Mouse (Mus musculus): ENCODE data around the gene Mllt3. TPM values are rescaled to one million over a fixed set of nuclear protein-coding genes. Genes with fewer than 3 reads are reported as not detected.

Mllt3 gene
- polyA plus RNA-seq, 1 experiment from 2014 or later, result 72.4 TPM

GRCm38 (mm10) chr4:87893012-87893411, 140.2 kb downstream of the Mllt3 start:
- Histone ChIP-seq H3K4me1 (ENCODE audit: control insufficient read depth, insufficient read depth, low read length) (peaks cover 5% of the 10 kb centered on the region; the same call in 1 of the 2 replicates), H3K4me2 (ENCODE audit: low read depth) (no peak overlapping the region), H3K4me3 (ENCODE audit: low read depth, low read length) (no peak overlapping the region), H3K9me3 (ENCODE audit: control insufficient read depth, low read length) (no peaks in the 10 kb centered on the region), H3K27me3 (ENCODE audit: control insufficient read depth, insufficient read depth, low read length) (no peaks in the 10 kb centered on the region), H3K36me3 (ENCODE audit: control insufficient read depth, insufficient read depth, low read length) (no peaks in the 10 kb centered on the region), H3K27ac (ENCODE audit: low read depth, low read length) (no peak overlapping the region), H3K9ac (ENCODE audit: low read length) (no peak overlapping the region)
- no peak for ATAC-seq (ENCODE audit: insufficient read depth, low FRiP score, low TSS enrichment)
- no peak for DNase-seq (ENCODE audit: low spot score)
- 85% methylated on average over 4 of the region's 4 CpGs for WGBS

- Histone ChIP-seq H3K4me3 (ENCODE audit: low read depth, low read length) (no peak overlapping the region), H3K9ac (ENCODE audit: low read length) (no peak overlapping the region), H3K4me1 (ENCODE audit: control insufficient read depth, insufficient read depth, low read length) (no peaks in the 10 kb centered on the region), H3K9me3 (ENCODE audit: control insufficient read depth, low read length) (no peaks in the 10 kb centered on the region), H3K4me2 (ENCODE audit: low read depth) (no peak overlapping the region), H3K36me3 (ENCODE audit: control insufficient read depth, insufficient read depth, low read length) (no peaks in the 10 kb centered on the region), H3K27me3 (ENCODE audit: control insufficient read depth, insufficient read depth, low read length) (no peaks in the 10 kb centered on the region), H3K27ac (ENCODE audit: low read depth, low read length) (0 out of 2 replicates have a peak overlapping the region, but pooled peaks have one; percentile 20)
- peak; percentile 85; the same call in 1 of the 2 replicates for ATAC-seq (ENCODE audit: insufficient read depth, low FRiP score, low TSS enrichment)
- DNase-seq (ENCODE audit: low spot score), result peak; percentile 27
- 57% methylated on average over 5 of the region's 5 CpGs for WGBS
Observed at GRCm38 (mm10) chr4:87883225-87883875, 149.8 kb downstream of the Mllt3 start.

- ATAC-seq (ENCODE audit: insufficient read depth, low FRiP score, low TSS enrichment) (no peak), DNase-seq (ENCODE audit: low spot score) (no peak)
- H3K9me3 ChIP-seq (ENCODE audit: control insufficient read depth, low read length), result no peaks in the 10 kb centered on the region
- H3K4me2 ChIP-seq (ENCODE audit: low read depth), result no peak overlapping the region
- no peaks in the 10 kb centered on the region for H3K4me1 ChIP-seq (ENCODE audit: control insufficient read depth, insufficient read depth, low read length)
- H3K27me3 ChIP-seq (ENCODE audit: control insufficient read depth, insufficient read depth, low read length), result no peaks in the 10 kb centered on the region
- no peak overlapping the region for H3K4me3 ChIP-seq (ENCODE audit: low read depth, low read length)
- no peaks in the 10 kb centered on the region for H3K36me3 ChIP-seq (ENCODE audit: control insufficient read depth, insufficient read depth, low read length)
- 95% methylated on average over 1 of the region's 1 CpGs for WGBS
- H3K27ac ChIP-seq (ENCODE audit: low read depth, low read length), result no peak overlapping the region
- H3K9ac ChIP-seq (ENCODE audit: low read length), result no peak overlapping the region
Observed at GRCm38 (mm10) chr4:87881995-87882394, 151.2 kb downstream of the Mllt3 start.

- Histone ChIP-seq H3K4me1 (ENCODE audit: control insufficient read depth, insufficient read depth, low read length) (no peaks in the 10 kb centered on the region), H3K36me3 (ENCODE audit: control insufficient read depth, insufficient read depth, low read length) (no peaks in the 10 kb centered on the region), H3K4me3 (ENCODE audit: low read depth, low read length) (no peak overlapping the region), H3K27me3 (ENCODE audit: control insufficient read depth, insufficient read depth, low read length) (no peaks in the 10 kb centered on the region), H3K27ac (ENCODE audit: low read depth, low read length) (no peak overlapping the region), H3K4me2 (ENCODE audit: low read depth) (no peak overlapping the region), H3K9ac (ENCODE audit: low read length) (no peak overlapping the region), H3K9me3 (ENCODE audit: control insufficient read depth, low read length) (no peaks in the 10 kb centered on the region)
- 88% methylated on average over 2 of the region's 2 CpGs for WGBS
- ATAC-seq (ENCODE audit: insufficient read depth, low FRiP score, low TSS enrichment) (no peak), DNase-seq (ENCODE audit: low spot score) (no peak)
Observed at GRCm38 (mm10) chr4:87881583-87881982, 151.6 kb downstream of the Mllt3 start.

GRCm38 (mm10) chr4:87880297-87880696, 152.9 kb downstream of the Mllt3 start:
- Histone ChIP-seq H3K9ac (ENCODE audit: low read length) (no peak overlapping the region), H3K4me2 (ENCODE audit: low read depth) (no peak overlapping the region), H3K9me3 (ENCODE audit: control insufficient read depth, low read length) (no peaks in the 10 kb centered on the region), H3K27me3 (ENCODE audit: control insufficient read depth, insufficient read depth, low read length) (no peaks in the 10 kb centered on the region), H3K27ac (ENCODE audit: low read depth, low read length) (no peak overlapping the region), H3K4me1 (ENCODE audit: control insufficient read depth, insufficient read depth, low read length) (no peaks in the 10 kb centered on the region), H3K4me3 (ENCODE audit: low read depth, low read length) (no peak overlapping the region), H3K36me3 (ENCODE audit: control insufficient read depth, insufficient read depth, low read length) (no peaks in the 10 kb centered on the region)
- ATAC-seq (ENCODE audit: insufficient read depth, low FRiP score, low TSS enrichment) (no peak), DNase-seq (ENCODE audit: low spot score) (no peak)
- WGBS, result 76% methylated on average over 2 of the region's 2 CpGs

GRCm38 (mm10) chr4:87878701-87879100, 154.5 kb downstream of the Mllt3 start:
- Histone ChIP-seq H3K4me2 (ENCODE audit: low read depth) (no peak overlapping the region), H3K27me3 (ENCODE audit: control insufficient read depth, insufficient read depth, low read length) (no peaks in the 10 kb centered on the region), H3K9ac (ENCODE audit: low read length) (no peak overlapping the region), H3K4me1 (ENCODE audit: control insufficient read depth, insufficient read depth, low read length) (no peaks in the 10 kb centered on the region), H3K27ac (ENCODE audit: low read depth, low read length) (no peak overlapping the region), H3K4me3 (ENCODE audit: low read depth, low read length) (no peak overlapping the region), H3K9me3 (ENCODE audit: control insufficient read depth, low read length) (no peaks in the 10 kb centered on the region), H3K36me3 (ENCODE audit: control insufficient read depth, insufficient read depth, low read length) (no peaks in the 10 kb centered on the region)
- DNase-seq (ENCODE audit: low spot score), result no peak
- ATAC-seq (ENCODE audit: insufficient read depth, low FRiP score, low TSS enrichment), result no peak
- 91% methylated on average over 6 of the region's 6 CpGs for WGBS

- ATAC-seq (ENCODE audit: insufficient read depth, low FRiP score, low TSS enrichment), result no peak
- Histone ChIP-seq H3K4me3 (ENCODE audit: low read depth, low read length) (no peak overlapping the region), H3K9me3 (ENCODE audit: control insufficient read depth, low read length) (no peaks in the 10 kb centered on the region), H3K4me2 (ENCODE audit: low read depth) (no peak overlapping the region), H3K9ac (ENCODE audit: low read length) (no peak overlapping the region), H3K36me3 (ENCODE audit: control insufficient read depth, insufficient read depth, low read length) (no peaks in the 10 kb centered on the region), H3K4me1 (ENCODE audit: control insufficient read depth, insufficient read depth, low read length) (peaks cover 10% of the 10 kb centered on the region), H3K27ac (ENCODE audit: low read depth, low read length) (no peak overlapping the region), H3K27me3 (ENCODE audit: control insufficient read depth, insufficient read depth, low read length) (no peaks in the 10 kb centered on the region)
- no peak for DNase-seq (ENCODE audit: low spot score)
- 38% methylated on average over 2 of the region's 2 CpGs for WGBS
Observed at GRCm38 (mm10) chr4:87870563-87870962, 162.6 kb downstream of the Mllt3 start.

- Histone ChIP-seq H3K9ac (ENCODE audit: low read length) (no peak overlapping the region), H3K4me1 (ENCODE audit: control insufficient read depth, insufficient read depth, low read length) (peaks cover 20% of the 10 kb centered on the region), H3K4me3 (ENCODE audit: low read depth, low read length) (no peak overlapping the region), H3K27me3 (ENCODE audit: control insufficient read depth, insufficient read depth, low read length) (no peaks in the 10 kb centered on the region), H3K9me3 (ENCODE audit: control insufficient read depth, low read length) (no peaks in the 10 kb centered on the region), H3K36me3 (ENCODE audit: control insufficient read depth, insufficient read depth, low read length) (no peaks in the 10 kb centered on the region), H3K27ac (ENCODE audit: low read depth, low read length) (no peak overlapping the region), H3K4me2 (ENCODE audit: low read depth) (no peak overlapping the region)
- ATAC-seq (ENCODE audit: insufficient read depth, low FRiP score, low TSS enrichment) (no peak), DNase-seq (ENCODE audit: low spot score) (no peak)
- 81% methylated on average over 3 of the region's 3 CpGs for WGBS
Observed at GRCm38 (mm10) chr4:87866564-87866963, 166.6 kb downstream of the Mllt3 start.

- WGBS, result 23% methylated on average over 3 of the region's 3 CpGs
- ATAC-seq (ENCODE audit: insufficient read depth, low FRiP score, low TSS enrichment), result no peak
Observed at GRCm38 (mm10) chr4:87865848-87866247, 167.3 kb downstream of the Mllt3 start.

More at GRCm38 (mm10) chr4:87865848-87866247, 167.3 kb downstream of the Mllt3 start:
- Histone ChIP-seq H3K27me3 (ENCODE audit: control insufficient read depth, insufficient read depth, low read length) (no peaks in the 10 kb centered on the region), H3K9me3 (ENCODE audit: control insufficient read depth, low read length) (no peaks in the 10 kb centered on the region), H3K36me3 (ENCODE audit: control insufficient read depth, insufficient read depth, low read length) (no peaks in the 10 kb centered on the region), H3K27ac (ENCODE audit: low read depth, low read length) (no peak overlapping the region), H3K4me2 (ENCODE audit: low read depth) (no peak overlapping the region), H3K9ac (ENCODE audit: low read length) (no peak overlapping the region), H3K4me1 (ENCODE audit: control insufficient read depth, insufficient read depth, low read length) (peaks cover 20% of the 10 kb centered on the region), H3K4me3 (ENCODE audit: low read depth, low read length) (no peak overlapping the region)
- DNase-seq (ENCODE audit: low spot score), result no peak

Data from neural tube, embryonic 11.5 days (tissue).